13 mouse cellular contexts compared by ENCODE assay signal in genomic region chr12:103773246-103773851, GRCm38 (mm10). TPM values are rescaled to one million over a fixed set of nuclear protein-coding genes. Genes with fewer than 3 reads are reported as not detected.
"Had no signal": no experiment of that assay in that cellular context is flagged by ENCODE, and none has a peak within 500 bp of the region (broad histone marks: within the 10 kb centered on the region; RNA-seq: fewer than 3 reads in every experiment).

Gene Serpina1d, minus strand, starts transcription at chr12:103773592.

RNA-seq across cellular contexts. Expression of gene Serpina1d, which starts in this region (rescaled TPM):
- total RNA-seq: layer of hippocampus, adult 2 months; layer of hippocampus, postnatal 25 days; left cerebral cortex, postnatal 25 days; megakaryocyte, adult 5-6 weeks had no signal
- polyA plus RNA-seq: kidney, embryonic 14.5 days; limb, embryonic 10.5 days; limb, embryonic 13.5 days; lung, embryonic 14.5 days; macrophage; midbrain, embryonic 12.5 days; midbrain, embryonic 15.5 days; neural tube, embryonic 12.5 days; urinary bladder, adult 2 months had no signal
